Mouse (Mus musculus) heart, adult 9 months (tissue): ENCODE measurements at regions not wholly inside any gene's neighbourhood (a gene's known extent, or its start where the extent isn't known, plus 50 kb on each side); places are given as distances from the start of the nearest gene placed in this dataset.

Experiments
- DNase-seq, 2 experiments: peaks; one replicate each; pipeline ENCODE4 v3.0.0; 2022; ENCODE audit warnings: low spot score in 2 of 2

GRCm38 (mm10) chr5:57582392-57582791 is 135.4 kb upstream of the Pcdh7 start:
- DNase-seq, result no peak

DNA sequence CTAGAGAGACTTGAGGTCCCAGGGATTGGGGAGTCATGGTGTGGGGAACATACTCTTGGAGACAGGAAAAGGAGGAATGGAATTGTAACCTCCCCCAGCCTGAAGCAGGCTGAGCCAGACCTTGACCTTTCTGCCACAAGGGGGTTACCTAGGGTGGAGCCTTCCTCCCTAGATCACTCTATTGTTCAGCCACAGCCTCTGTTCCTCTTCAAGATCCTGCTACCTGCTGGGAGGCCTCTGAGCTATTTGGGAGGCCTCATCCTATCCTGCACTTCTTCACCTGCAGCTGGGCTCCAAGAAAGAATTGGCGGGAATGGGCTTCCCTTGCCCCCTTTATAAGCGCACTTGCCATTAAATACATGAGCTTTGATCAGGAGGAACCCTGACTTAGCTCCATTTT is 130.8 kb upstream of the Pcdh7 start:
- no peak for DNase-seq

DNA sequence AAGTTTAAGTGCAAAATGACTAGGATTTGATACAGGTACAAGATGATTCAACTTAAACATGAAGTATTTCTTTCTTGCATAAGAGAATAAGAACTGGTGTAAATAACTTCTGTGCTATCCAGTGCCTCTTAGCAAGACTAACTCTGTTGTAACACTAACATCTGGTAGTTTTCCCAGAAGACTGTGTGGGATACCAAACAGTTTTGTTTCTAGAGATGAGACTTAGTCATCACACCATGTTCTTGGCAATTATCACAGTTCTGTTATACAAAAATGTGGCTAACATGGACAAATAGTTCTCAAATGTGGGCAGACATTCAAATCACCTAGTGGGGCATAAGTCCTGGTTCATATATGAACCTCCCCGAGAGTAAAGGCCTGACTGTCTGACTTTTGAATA is 121.8 kb upstream of the Pcdh7 start:
- peak in 1 of 2 experiments; percentile 35 for DNase-seq

- no peak for DNase-seq
Observed at GRCm38 (mm10) chr5:57597043-57597442, 120.7 kb upstream of the Pcdh7 start.

GRCm38 (mm10) chr5:57598187-57598700 is 119.5 kb upstream of the Pcdh7 start:
- DNase-seq, result no peak
